Mouse (Mus musculus): Measurements from ENCODE around the gene Tm9sf1.
A peak's percentile ranks its signal among the peaks of the same experiment; 100 is the strongest.

Tm9sf1 gene

GRCm38 (mm10) chr14:55590748-55591330 lies 52.8 kb downstream of the Tm9sf1 start, which contains the start of gene Psme2:
TSS of gene Psme2 (minus strand) at chr14:55591113.
- peak; percentile 93 to 94 for DNase-seq (ENCODE audit: low spot score in 2 of 2)

- DNase-seq (ENCODE audit: low spot score in 2 of 2): no peak
Observed at GRCm38 (mm10) chr14:55589771-55590448, 53.7 kb downstream of the Tm9sf1 start.

GRCm38 (mm10) chr14:55589271-55589670 lies 54.3 kb downstream of the Tm9sf1 start:
- DNase-seq (ENCODE audit: low spot score in 2 of 2): no peak

GRCm38 (mm10) chr14:55586149-55586548 lies 57.5 kb downstream of the Tm9sf1 start:
- no peak for DNase-seq (ENCODE audit: low spot score in 2 of 2)
